Mouse (Mus musculus): ENCODE results near the gene Krt1. TPM values are rescaled to one million over a fixed set of nuclear protein-coding genes. Genes with fewer than 3 reads are reported as not detected.

Krt1 gene
- 0.05 TPM in 1 of 2 replicates, not detected in the other for polyA plus RNA-seq (2012; rRNA removed)

DNA sequence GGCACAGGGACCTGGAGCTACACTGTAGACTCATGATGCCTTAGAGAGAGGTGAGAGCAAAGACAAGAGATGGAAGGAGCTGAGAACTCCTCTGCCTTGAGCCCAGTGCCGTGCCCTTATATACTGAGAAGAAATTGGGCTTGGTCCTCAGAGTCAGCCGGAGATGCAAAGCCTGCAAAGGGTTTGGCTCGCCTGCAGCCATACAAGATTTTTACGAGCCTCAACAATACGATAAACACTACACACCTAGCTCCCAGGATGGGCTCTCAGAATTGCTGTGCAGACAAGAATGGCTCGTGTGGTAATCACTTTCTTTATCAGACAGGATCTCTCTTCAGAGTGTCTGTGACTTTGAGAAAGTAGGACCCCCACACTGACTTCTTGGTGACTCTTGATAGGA lies at the start of gene Krt1:
Gene Krt1, minus strand, starts transcription at position 101 of the 400 bp plus-strand sequence.
- DNase-seq (ENCODE audit: low read depth) = no peak

DNA sequence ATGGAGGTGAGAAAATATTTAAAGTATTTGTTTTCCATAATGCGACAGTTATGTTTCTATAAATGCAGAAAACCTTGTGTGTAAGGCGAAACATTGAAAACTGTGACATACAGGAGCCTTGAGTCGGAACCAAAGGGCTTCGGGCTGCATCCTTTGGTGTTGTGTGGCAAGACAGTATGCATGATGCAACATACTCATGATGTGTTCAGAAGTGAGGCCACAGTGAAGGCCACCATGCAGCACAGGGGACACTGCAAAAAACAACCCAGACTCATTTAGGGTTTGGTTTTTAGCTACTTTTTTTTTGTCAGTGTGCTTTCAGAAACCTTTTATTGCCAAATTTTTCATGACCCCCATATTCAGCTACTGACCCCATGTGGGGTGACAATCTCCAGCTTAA lies 44.6 kb upstream of the Krt1 start:
- DNase-seq (ENCODE audit: low read depth) = no peak

DNA sequence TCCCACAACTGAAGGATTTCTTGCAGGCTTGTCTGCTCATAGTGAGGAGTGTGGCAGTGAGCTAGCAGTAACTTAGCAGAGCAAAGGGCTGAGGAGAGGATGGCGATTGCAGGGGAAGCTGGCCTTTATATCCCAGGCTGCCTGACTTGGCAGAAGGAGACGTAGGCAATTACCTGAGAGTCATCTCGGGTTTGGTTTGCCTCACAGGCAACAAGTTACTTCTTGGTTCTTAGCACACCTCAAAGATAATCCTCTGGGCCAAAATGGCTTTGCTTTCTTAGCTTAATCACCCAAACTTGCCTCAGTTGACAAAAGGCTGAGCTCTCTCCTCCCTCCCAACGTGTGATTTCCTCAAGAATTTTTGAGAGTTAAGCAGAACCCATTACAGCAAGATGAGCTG lies 42.2 kb upstream of the Krt1 start, which contains the start of gene Krt76:
Gene Krt76, minus strand, starts transcription at position 101 of the 400 bp plus-strand sequence.
- DNase-seq (ENCODE audit: low read depth) = no peak

DNA sequence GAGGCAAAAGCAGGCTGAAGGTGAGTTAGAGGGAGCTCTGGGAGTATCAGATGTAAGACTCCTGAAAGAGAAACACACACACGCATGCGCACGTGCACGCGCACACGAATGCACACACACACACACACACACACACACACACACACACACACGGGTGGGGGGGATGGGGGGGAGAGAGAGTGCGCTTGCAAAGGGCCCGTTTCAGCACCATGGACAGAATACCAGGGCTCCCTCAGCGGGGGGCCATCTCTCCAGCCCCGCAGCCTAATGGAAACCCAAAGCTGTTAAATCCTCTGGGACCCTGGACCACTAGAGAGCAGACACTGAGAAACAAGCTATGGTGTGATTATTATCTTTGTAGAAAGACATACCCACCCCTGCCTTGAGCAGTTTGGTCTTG lies 29.2 kb upstream of the Krt1 start:
- no peak for DNase-seq (ENCODE audit: low read depth)

DNA sequence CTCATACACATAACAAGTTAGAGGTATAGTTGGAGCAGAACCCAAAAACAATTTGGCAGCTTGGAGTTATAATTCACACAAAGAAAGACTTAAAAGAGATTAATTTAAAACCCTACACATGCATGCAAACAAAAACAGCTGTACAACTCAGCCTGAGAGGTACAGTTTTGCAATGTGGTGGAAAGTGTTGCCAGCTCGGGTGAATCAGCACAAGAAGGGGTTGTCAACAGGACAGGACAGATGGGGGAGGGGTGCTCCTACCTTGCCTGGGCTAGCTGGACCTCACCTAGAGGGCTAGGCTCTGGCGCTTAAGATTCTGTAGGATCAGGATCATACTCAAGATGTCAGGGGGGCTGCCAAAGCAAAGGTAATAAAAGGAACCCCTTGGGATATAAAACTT lies 27.4 kb upstream of the Krt1 start:
- DNase-seq (ENCODE audit: low read depth) = no peak

DNA sequence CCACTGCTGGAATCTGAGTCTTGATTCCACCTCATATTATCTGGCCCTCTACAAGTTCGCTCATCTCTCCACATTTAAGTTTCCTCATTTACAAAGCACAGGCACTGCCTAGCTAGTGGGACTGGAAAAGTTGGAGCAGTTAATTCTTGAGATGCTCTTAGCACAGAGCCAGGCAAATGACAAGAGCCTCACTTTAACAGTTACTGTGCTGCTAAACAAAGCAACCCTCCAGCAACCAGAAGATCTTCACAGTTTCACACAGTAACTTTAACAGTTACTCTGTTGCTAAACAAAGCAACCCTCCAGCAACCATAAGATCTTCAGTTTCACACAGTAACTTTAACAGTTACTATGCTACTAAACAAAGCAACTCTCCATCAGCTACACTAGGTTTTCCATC lies 23.8 kb upstream of the Krt1 start:
- no peak for DNase-seq (ENCODE audit: low read depth)

DNA sequence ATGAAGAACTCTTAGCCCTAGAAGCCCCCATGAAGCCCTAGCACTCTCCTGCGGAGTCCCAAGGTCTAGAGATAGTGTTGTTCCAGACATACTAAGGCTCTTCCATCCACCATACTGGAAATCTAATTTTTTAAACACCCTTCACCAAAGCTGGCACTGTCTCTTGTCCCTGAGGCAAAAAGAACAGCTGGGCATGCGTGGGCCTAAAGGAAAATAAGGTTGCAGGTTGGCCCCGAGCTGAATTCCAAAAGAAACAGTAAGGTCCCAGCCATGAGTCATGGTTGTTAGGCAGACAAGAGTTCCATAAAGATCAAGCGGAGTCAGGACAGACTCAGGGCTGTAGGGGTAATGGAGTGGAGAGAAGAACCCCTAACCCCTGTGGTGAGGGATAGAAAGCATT lies 22.6 kb upstream of the Krt1 start:
- no peak for DNase-seq (ENCODE audit: low read depth)

DNA sequence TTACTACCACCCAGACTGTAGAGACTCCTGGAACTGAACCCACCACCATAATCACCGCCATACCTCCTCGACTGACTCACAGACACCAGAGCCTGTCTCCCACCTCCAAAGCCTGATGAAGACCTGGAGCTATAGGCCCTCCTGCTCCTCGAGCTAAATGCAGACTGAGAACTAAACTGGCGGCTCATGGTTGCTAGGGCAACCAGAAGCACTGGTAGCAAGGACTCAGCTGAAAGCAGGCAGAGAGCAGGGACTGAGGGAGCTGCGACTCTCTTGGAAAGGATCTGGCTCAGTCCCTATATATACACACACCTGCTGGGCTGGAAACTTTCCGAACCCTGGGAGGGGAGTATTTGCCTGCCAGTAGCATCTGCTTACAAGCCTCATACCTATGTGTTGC lies 18.8 kb upstream of the Krt1 start, which contains the start of gene Krt77:
Gene Krt77, minus strand, starts transcription at position 275 of the 400 bp plus-strand sequence.
- no peak for DNase-seq (ENCODE audit: low read depth)

DNA sequence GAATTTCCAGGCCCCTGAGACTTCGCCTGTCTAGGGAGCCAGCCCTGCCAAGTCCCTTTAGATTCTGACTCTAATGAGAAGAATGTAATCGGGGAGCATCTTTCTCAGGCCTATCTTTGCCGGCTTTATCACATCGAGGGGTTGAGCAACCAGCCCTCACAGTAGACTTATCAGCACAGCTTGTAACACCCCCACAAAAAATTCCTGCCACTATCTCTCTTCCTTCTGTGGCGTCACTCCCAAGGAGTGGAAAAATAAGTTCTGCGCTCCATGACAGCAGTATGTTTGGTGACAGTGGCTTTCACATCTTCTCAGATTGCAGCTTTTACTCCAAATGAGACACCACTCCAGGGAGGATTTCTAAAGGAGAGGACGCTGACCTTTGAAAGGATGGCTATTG lies 16.2 kb upstream of the Krt1 start:
- no peak for DNase-seq (ENCODE audit: low read depth)

DNA sequence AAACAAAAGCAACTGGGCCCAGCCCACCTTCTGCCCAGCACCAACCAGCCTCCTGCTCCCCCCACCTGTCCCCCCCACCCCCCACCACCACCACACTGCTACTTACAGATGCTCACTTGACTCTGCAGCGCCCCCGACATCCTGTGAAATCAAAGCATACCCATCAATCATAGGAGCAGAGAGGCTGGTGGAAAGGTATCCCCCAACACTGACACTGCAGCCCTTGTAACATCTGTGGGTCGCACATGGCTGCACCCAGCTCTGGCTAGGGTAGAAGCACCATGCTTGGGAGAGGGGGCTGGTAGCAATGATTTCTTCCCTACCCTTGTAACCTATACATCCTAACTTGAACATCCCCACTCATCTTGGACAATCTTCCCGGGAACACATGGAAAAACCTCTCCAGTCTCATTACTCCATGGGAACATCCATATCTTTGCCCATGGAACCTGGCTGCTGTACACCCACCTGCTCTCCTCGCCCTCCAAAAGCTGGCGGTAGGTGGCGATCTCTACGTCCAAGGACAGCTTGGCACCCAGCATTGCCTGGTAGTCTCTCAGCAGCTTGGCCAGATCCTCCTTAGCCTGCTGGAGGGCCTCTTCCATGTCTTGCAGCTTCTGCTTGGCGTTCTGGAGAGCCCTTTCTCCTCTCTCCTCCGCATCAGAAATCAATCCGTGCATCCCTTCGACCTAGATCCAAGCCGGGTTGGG lies 10.0 kb upstream of the Krt1 start:
- no peak for DNase-seq (ENCODE audit: low read depth)

DNA sequence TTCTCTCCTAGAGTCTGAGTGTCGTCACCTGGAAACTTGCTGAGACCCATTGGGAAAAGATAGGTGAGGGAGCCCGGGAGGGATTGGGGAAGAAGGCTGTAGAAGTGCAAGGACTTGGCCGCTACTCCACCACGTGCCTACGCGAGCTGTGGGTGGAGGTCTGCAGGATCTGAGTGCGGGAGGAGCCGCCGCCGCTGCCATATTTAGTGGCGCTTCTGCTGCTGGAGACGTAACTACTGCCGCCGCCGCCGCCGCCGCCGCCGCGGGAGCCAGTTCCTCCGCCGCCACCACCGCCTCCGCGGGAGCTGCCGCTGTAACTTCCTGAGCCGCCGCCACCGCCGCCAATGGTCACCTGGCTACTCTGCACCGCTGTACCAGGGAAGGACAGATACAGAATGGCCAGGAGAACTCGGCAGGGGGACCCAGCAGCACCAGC lies 9.2 kb upstream of the Krt1 start:
- no peak for DNase-seq (ENCODE audit: low read depth)

DNA sequence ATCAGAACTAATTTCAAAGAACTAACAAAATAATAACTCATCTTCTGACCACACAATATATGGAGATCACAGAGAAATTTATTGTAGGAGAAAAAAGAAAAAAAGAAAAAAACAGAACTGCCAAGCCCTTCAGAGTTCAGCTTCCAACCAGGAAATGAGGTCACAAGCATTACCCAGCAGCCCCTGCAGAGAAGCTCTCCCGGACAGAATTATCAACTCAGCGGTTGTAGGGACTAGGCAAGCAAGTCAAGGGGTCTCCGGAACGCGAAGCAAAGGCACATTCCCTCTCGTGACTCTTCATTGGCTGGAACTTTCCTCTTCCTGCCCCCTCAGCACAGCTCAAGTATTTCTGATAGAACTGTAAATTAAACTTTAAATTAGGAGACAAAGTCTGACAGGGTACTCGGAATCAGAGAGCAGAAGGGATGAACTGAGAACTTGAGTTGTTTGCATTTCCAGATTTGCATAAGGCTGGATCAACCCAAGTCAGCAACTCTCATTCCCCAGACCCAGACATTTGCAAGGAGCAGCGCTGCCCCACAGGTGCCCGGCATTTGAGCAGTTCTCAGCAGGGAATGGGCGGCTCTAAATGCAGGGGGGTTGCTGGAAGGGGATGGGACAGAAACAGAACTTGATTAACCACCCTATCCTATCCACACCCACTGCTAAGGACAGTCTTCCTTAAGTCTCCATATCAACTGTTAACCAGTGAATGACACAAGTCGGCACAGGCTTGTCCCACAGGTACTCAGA lies 8.3 kb upstream of the Krt1 start:
- DNase-seq (ENCODE audit: low read depth) = no peak

DNA sequence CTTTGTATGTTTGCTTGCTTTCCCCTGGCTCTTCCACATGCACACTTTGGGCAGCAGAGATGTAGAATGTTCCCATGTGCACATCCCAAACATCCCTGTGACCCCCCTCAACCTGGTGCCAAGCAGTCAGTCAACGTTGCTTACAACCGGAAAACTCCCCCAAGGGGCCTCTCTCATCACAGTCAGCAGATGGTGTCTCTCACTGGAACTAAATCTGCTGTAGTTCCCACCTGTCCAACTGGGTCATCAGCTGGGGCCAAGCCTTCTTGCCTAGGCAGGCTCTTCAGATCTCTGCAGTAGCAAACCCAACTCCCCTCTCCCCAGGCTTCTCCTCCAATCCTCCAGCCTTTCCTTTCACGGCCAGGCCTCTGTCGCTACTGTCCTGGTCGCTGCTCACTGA lies 6.1 kb upstream of the Krt1 start:
- DNase-seq (ENCODE audit: low read depth) = no peak

DNA sequence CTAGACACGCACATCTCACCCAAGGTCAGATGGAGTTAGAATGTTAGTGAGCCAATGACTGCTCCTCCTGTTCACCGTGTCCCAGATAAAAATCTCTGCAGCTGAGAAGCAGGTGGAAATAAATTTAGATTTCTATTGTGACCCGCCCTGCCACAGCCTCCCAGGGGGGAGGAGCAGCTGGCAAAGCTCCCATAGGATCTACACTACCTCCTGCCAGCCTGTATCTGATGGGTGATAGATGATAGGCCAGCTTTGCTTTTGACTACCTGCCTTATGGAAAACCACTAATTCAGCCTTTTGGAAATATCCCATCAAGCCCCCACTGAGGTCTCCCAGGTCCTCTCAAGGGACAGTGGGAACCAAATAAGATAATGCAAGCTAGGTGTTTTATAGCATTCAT lies 5.1 kb upstream of the Krt1 start:
- no peak for DNase-seq (ENCODE audit: low read depth)

DNA sequence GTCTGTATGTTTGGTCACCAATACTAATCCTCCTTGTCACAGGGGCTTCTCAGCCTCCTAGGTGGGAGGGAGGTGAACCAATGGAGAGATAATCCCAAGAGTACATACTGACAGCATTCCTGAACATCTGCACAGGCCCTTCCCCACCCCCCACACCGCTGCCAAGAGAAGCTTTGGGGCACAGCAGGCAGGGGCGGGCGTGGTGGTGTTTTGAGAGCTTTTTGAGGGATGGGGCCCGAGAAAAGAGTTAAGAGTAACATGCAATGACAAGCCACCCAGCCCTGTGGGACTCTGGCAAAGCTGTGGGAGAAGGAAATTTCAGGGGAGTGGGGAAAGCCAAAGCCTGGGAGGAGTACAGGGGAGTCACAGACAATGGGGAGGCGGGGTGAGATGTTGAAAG lies 3.7 kb upstream of the Krt1 start:
- DNase-seq (ENCODE audit: low read depth) = no peak

DNA sequence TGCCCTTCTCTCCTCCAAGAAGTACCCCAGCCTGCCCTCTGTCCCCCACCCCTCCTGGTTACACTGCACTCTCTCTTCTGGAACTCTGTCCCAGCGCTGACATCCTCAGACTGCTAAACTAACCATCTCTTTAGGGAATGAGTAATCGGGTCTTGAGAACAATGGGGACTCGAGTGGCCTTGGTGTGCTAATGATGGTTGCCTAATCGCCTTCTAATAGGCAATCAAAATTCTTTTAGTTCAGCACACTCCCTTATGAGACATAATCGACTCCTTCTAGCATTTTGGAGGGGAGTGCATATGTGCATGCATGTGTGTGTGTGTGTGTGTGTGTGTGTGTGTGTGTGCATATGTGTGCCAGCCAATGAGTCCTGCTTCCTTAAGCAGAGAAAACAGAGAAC lies 2.0 kb upstream of the Krt1 start:
- DNase-seq (ENCODE audit: low read depth) = no peak

DNA sequence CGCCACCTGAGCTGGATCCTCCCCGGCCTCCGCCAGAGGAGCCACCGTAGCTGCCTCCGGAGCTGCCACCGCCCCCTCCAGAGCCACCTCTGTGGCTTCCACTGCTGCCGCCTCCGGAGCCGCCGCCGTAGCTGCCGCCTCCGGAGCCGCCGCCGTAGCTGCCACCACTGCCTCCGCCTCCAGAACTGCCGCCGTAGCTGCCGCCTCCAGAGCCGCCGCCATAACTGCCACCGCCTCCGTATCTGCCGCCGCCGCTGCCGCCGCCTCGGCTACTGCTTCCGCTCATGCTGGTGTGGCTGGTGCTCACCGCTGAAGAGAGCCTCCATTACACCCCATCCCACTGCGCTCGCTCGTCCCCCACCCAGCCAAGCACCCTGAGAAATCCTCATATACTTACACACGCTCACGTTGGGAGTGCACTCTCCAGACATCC lies 4.6 kb downstream of the Krt1 start:
- DNase-seq (ENCODE audit: low read depth) = no peak

DNA sequence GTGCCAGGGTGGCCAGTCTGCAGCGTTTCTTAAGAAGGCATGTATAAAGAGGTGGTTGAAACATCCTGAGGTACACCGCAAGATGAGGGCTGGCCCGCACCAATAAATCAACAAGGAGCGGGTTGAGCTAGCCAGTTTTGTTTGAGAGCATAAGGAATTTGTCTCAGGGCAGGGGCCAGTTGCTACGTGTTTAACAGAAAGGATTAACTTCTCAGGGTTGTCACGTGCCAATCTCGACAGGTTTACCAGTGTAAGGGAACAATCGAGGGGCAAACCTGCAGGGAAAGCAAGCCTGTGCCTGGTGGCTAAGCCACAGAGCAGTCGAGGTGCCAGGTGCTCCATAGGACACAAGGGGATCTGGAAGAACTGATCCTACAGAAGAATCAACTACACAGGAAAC lies 7.4 kb downstream of the Krt1 start:
- peak; percentile 52 for DNase-seq (ENCODE audit: low read depth)

DNA sequence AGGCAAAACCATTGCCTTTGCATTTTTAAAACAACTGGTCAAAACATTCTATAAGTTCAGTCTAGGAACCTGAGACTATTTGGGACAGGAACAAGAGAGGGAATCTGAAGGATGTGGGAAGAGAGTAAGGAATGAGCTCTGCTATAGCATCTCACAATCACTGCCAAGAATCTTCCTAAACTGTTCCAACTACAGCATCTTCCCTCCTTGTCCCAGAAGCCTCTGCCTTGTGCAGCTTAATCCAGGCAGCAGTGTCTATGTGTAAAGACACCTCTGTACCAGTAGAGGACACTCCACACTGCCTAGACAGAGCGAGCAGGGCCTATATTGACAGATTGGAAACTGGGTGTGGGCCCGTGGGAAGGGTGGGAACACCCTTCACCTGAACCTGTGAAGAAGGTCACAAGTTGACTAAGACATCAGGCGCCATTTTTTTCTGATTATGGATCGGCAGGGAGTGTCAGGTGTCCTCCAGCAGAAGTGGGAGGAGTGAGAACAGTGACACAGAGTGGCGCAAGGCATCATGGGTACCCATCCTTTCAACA lies 15.7 kb downstream of the Krt1 start:
- DNase-seq (ENCODE audit: low read depth) = no peak

DNA sequence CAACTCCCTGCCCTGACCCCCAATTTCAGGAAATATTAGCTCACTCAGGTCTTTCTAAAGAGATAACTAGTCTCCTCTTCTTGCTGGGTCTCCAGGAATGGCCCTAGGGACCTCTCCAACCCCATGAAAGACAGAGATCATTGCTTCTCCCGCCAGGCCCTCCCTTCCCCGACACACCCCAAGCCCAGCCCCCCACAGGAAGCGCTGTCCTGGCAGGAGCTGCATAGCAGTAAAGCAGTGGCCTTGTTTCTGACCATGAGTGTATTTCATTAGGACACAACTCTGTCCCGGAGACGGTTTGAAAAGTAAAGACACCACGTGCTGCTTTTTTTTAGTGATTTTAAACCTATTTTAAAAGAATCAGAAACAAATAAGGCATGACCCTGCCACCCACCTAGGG lies 17.5 kb downstream of the Krt1 start:
- no peak for DNase-seq (ENCODE audit: low read depth)

DNA sequence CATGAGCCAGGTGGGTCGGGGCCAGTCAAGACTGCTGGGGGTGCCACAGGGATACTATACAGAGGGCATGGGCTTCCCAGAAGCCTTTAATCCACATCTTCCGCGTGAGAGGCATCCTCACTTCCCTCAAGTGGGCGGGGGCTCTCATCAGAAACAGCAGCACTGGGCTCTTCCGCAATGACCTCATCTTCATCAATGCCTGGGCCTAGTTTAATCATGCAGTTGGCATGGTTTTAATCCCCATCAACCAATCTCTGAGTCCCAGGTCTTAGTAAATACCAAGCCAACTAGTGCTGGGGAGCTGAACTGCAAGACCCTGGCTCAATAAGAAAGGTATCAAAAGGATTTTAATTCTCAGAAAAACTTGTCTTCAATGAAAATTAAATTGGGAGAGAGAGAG lies 21.2 kb downstream of the Krt1 start:
- DNase-seq (ENCODE audit: low read depth) = no peak

DNA sequence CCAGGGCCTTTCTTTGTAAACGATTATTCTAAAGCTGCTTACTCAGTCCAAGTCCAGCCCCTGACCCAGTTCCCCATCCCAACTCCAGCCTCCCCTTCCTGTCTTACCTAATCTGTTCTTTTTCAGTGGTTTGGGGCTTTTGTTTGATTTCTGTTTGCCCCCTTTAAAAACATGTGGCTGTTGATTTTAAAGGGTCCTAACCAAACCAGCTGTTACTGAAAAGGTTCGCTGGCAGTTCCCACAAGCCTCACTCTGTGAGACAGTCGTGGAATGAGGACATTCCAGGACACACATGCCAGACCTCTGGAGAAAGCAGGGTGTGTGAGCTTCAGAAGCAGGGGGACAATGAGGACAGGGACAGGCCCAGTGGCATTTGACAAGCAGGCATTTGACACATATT lies 28.8 kb downstream of the Krt1 start:
- DNase-seq (ENCODE audit: low read depth) = no peak

DNA sequence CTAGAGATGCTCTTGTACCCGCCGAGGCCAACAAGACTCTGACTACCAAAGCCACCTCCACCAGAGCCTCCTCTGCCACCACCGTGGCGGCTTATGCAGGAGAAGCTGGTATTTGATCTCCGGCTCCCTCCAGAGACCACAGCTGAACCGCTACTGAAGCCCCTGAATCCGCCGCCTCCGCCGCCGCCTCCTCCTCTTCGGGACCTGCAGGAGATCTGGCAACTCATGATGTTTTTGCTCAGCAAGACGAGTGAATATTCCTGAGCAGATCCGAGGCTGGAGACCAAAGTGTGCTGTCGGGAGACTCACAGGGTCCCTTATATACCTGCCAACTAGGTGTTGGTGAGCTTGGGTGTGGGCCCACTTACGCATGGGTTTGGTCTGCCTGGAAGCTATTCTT lies 32.7 kb downstream of the Krt1 start, which contains the start of gene Krt2:
Gene Krt2, minus strand, starts transcription at position 295 of the 400 bp plus-strand sequence.
- DNase-seq (ENCODE audit: low read depth) = no peak

Measured in gonadal fat pad, adult 2 months (tissue).